In genomic region chr17:56305156-56305555, GRCm38 (mm10) we compare ENCODE assay signal across 10 mouse cellular contexts. TPM values are rescaled to one million over a fixed set of nuclear protein-coding genes. Genes with fewer than 3 reads are reported as not detected.
A peak's percentile ranks its signal among the peaks of the same experiment; 100 is the strongest.
DNase-seq lines count a peak whose midpoint lies in the region; ATAC-seq lines count a peak whose summit lies in the region.
"Had no signal": no experiment of that assay in that cellular context is flagged by ENCODE, and none has a peak within 500 bp of the region (broad histone marks: within the 10 kb centered on the region; RNA-seq: fewer than 3 reads in every experiment).

No protein-coding gene starts in this region.

- DNase-seq in kidney, postnatal 10 days = peak; percentile 50
- DNase-seq in kidney, postnatal 36 days = no peak
- DNase-seq in midbrain, embryonic 14.5 days = no peak
- DNase-seq in yolk sac, embryonic 10.5 days (ENCODE audit: low spot score) = no peak
- no peak for DNase-seq in adrenal gland, postnatal 4 days (ENCODE audit: low spot score in 2 of 2)
- no peak for DNase-seq in frontal cortex, postnatal 14 days (ENCODE audit: low spot score in 2 of 2)
- DNase-seq: right cerebral cortex, postnatal 4 days had no signal

- H3K4me2 ChIP-seq in hindbrain, embryonic 15.5 days = peak overlapping the region; percentile 80
- H3K4me2 ChIP-seq in midbrain, embryonic 14.5 days (ENCODE audit: low read length) = peak overlapping the region; percentile 86

- ATAC-seq in hindbrain, embryonic 15.5 days (ENCODE audit: low FRiP score, low read depth) = no peak
- no peak for ATAC-seq in midbrain, embryonic 14.5 days (ENCODE audit: low FRiP score, low TSS enrichment)

- 33% methylated on average over 9 of the region's 9 CpGs for WGBS in hindbrain, embryonic 15.5 days
- WGBS in midbrain, embryonic 14.5 days = 20% methylated on average over 9 of the region's 9 CpGs

- H3K27me3 ChIP-seq in hindbrain, embryonic 15.5 days = no peaks in the 10 kb centered on the region
- H3K27me3 ChIP-seq in midbrain, embryonic 14.5 days (ENCODE audit: control insufficient read depth, insufficient read depth, low read length) = no peaks in the 10 kb centered on the region

- no peaks in the 10 kb centered on the region for H3K36me3 ChIP-seq in hindbrain, embryonic 15.5 days
- 0 out of 2 replicates have a peak, but pooled peaks cover 6% of the 10 kb centered on the region for H3K36me3 ChIP-seq in midbrain, embryonic 14.5 days (ENCODE audit: control insufficient read depth, insufficient read depth, low read length)

- no peaks in the 10 kb centered on the region for H3K9me3 ChIP-seq in hindbrain, embryonic 15.5 days
- H3K9me3 ChIP-seq in midbrain, embryonic 14.5 days (ENCODE audit: control insufficient read depth, low read length) = no peaks in the 10 kb centered on the region

- peaks cover 8% of the 10 kb centered on the region for H3K4me1 ChIP-seq in brown adipose tissue, adult 24 weeks (ENCODE audit: control insufficient read depth, insufficient read depth, insufficient read length, low read length)
- H3K4me1 ChIP-seq in hindbrain, embryonic 15.5 days (replicated peaks) = peaks cover 17% of the 10 kb centered on the region
- H3K4me1 ChIP-seq in midbrain, embryonic 14.5 days (ENCODE audit: control insufficient read depth, insufficient read depth, low read length) = peaks cover 17% of the 10 kb centered on the region

- peak overlapping the region; percentile 68; the same call in 1 of the 2 replicates for H3K4me3 ChIP-seq in brown adipose tissue, adult 24 weeks (ENCODE audit: insufficient read depth, low read depth, low read length)
- H3K4me3 ChIP-seq in hindbrain, embryonic 15.5 days = peak overlapping the region; percentile 66
- H3K4me3 ChIP-seq in midbrain, embryonic 14.5 days (replicated peaks; ENCODE audit: low read depth, low read length) = peak overlapping the region; percentile 73; the same call in 1 of the 2 replicates

- H3K27ac ChIP-seq in brown adipose tissue, adult 24 weeks (replicated peaks; ENCODE audit: low read depth, low read length) = no peak overlapping the region
- no peak overlapping the region for H3K27ac ChIP-seq in hindbrain, embryonic 15.5 days (replicated peaks)
- no peak overlapping the region for H3K27ac ChIP-seq in midbrain, embryonic 14.5 days (replicated peaks; ENCODE audit: low read depth, low read length)

- no peak overlapping the region for H3K9ac ChIP-seq in hindbrain, embryonic 15.5 days
- 0 out of 2 replicates have a peak overlapping the region, but pooled peaks have one; percentile 53 for H3K9ac ChIP-seq in midbrain, embryonic 14.5 days (replicated peaks; ENCODE audit: low read length)

RNA-seq across cellular contexts. Expression of gene Uhrf1, which starts 2.0 kb away (rescaled TPM):
- polyA plus RNA-seq in brown adipose tissue, adult 24 weeks (2012; ENCODE audit: insufficient read depth, insufficient read length, missing spikeins) = 2.7 and 3.3 TPM in 2 replicates
- 29.7 and 31.9 TPM in 2 replicates for polyA plus RNA-seq in hindbrain, embryonic 15.5 days (2015; fragmentation: Nextera tagmentation; extraction: Ambion mirVana)
- polyA plus RNA-seq in midbrain, embryonic 14.5 days (2014; fragmentation: Nextera tagmentation; extraction: Ambion mirVana) = 11.3 and 21.5 TPM in 2 replicates
- total RNA-seq in adrenal gland, postnatal 4 days (2021) = 10 to 100 TPM; 49.3 to 61.2 TPM

RNA-seq across cellular contexts. Expression of gene Arrdc5, which starts 5.1 kb away (rescaled TPM):
- polyA plus RNA-seq in brown adipose tissue, adult 24 weeks (2012; ENCODE audit: insufficient read depth, insufficient read length, missing spikeins) = not detected in 2 replicates
- polyA plus RNA-seq in hindbrain, embryonic 15.5 days (2015; fragmentation: Nextera tagmentation; extraction: Ambion mirVana) = not detected in 2 replicates
- polyA plus RNA-seq in midbrain, embryonic 14.5 days (2014; fragmentation: Nextera tagmentation; extraction: Ambion mirVana) = not detected in 2 replicates
- total RNA-seq in adrenal gland, postnatal 4 days (2021) = not detected
- total RNA-seq: layer of hippocampus, postnatal 14 days had no signal

RNA-seq across cellular contexts. Expression of gene Plin3, which starts 12.5 kb away (rescaled TPM):
- 62.9 and 78.2 TPM in 2 replicates for polyA plus RNA-seq in brown adipose tissue, adult 24 weeks (2012; ENCODE audit: insufficient read depth, insufficient read length, missing spikeins)
- 16.6 and 17.5 TPM in 2 replicates for polyA plus RNA-seq in hindbrain, embryonic 15.5 days (2015; fragmentation: Nextera tagmentation; extraction: Ambion mirVana)
- 6.4 and 11.6 TPM in 2 replicates for polyA plus RNA-seq in midbrain, embryonic 14.5 days (2014; fragmentation: Nextera tagmentation; extraction: Ambion mirVana)
- 10 to 100 TPM; 83.2 to 87.5 TPM for total RNA-seq in adrenal gland, postnatal 4 days (2021)

RNA-seq across cellular contexts. Expression of gene Kdm4b, which starts 20.7 kb away (rescaled TPM):
- polyA plus RNA-seq in brown adipose tissue, adult 24 weeks (2012; ENCODE audit: insufficient read depth, insufficient read length, missing spikeins) = 6.4 and 17.7 TPM in 2 replicates
- 71.5 and 73.7 TPM in 2 replicates for polyA plus RNA-seq in hindbrain, embryonic 15.5 days (2015; fragmentation: Nextera tagmentation; extraction: Ambion mirVana)
- 72.4 and 78.9 TPM in 2 replicates for polyA plus RNA-seq in midbrain, embryonic 14.5 days (2014; fragmentation: Nextera tagmentation; extraction: Ambion mirVana)
- total RNA-seq in adrenal gland, postnatal 4 days (2021) = 10 to 100 TPM; 50.1 to 54.1 TPM

RNA-seq across cellular contexts. Expression of gene Ticam1, which starts 28.6 kb away (rescaled TPM):
- polyA plus RNA-seq in brown adipose tissue, adult 24 weeks (2012; ENCODE audit: insufficient read depth, insufficient read length, missing spikeins) = 9.2 and 10.5 TPM in 2 replicates
- polyA plus RNA-seq in hindbrain, embryonic 15.5 days (2015; fragmentation: Nextera tagmentation; extraction: Ambion mirVana) = 1.3 and 1.8 TPM in 2 replicates
- 0.78 and 1.6 TPM in 2 replicates for polyA plus RNA-seq in midbrain, embryonic 14.5 days (2014; fragmentation: Nextera tagmentation; extraction: Ambion mirVana)
- total RNA-seq in adrenal gland, postnatal 4 days (2021) = 10 to 100 TPM; 21.0 to 22.2 TPM
